Mouse (Mus musculus) right cerebral cortex, adult 2 months (tissue): ENCODE data around the gene Gm16434.
"Not testable (repeated sequence)": the region's sequence is repeated elsewhere in the genome, so short reads cannot be mapped to it uniquely, and the experiment has no call there.

Experiments
- DNase-seq, 2 experiments: peaks; one replicate each; pipeline ENCODE4 v3.0.0; 2021 to 2022; ENCODE audit warnings: low spot score in 2 of 2

Gm16434 gene

GRCm38 (mm10) chr14:7194440-7194839 is at the start of gene Gm16434:
Gene Gm16434, minus strand, starts transcription at chr14:7194540.
- DNase-seq: not testable (repeated sequence)

- DNase-seq: peak; percentile 1 to 7
These were observed 49.2 kb upstream of the Gm16434 start for GRCm38 (mm10) chr14:7243498-7243897.

- peak in 1 of 2 experiments; percentile 2 for DNase-seq
These were observed 5.7 kb upstream of the Gm16434 start for GRCm38 (mm10) chr14:7200070-7200469.

- DNase-seq: peak; percentile 1
These were observed 19.8 kb downstream of the Gm16434 start, which contains the start of gene Gm3512 for GRCm38 (mm10) chr14:7174483-7174971. Gene Gm3512, minus strand, starts transcription at chr14:7174533.
